Comparison of ENCODE assay signal across 8 mouse cellular contexts in the genomic region with DNA sequence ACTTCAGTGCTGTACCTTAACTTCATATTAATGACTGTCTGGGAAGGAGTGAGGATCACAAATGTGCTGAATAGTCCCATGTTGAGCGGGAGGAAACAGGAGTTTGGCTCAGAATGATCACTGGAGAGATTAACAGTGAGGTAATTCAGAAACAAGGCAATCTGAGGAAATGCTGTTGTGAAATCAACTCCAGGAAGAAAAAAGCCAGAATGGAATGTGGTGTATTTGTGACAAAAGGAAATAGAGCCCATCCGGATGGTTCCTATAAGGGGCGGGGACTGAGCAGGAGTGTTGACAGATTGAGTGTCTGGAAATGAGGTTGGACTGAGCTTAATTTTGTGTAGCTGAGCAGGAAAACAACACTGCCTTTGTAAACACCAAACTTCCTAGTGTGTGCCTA.
A peak's percentile ranks its signal among the peaks of the same experiment; 100 is the strongest.
DNase-seq lines count a peak whose midpoint lies in the region; ATAC-seq and TF ChIP-seq lines count a peak whose summit lies in the region.
"Had no signal": no experiment of that assay in that cellular context is flagged by ENCODE, and none has a peak within 500 bp of the region (broad histone marks: within the 10 kb centered on the region; RNA-seq: fewer than 3 reads in every experiment).

No protein-coding gene starts in this region.

- peak overlapping the region; percentile 68; the same call in 1 of the 2 replicates for H3K27ac ChIP-seq in lung, embryonic 14.5 days (ENCODE audit: low read depth)
- H3K27ac ChIP-seq: hindbrain, postnatal 0 days had no signal

- H3K4me3 ChIP-seq in lung, embryonic 14.5 days (ENCODE audit: low read depth, low read length), result no peak overlapping the region

- no peak overlapping the region for H3K9ac ChIP-seq in lung, embryonic 14.5 days

- 27% methylated on average over 3 of the region's 3 CpGs for WGBS in lung, embryonic 14.5 days

- H3K4me2 ChIP-seq in lung, embryonic 14.5 days, result no peak overlapping the region

- peak; percentile 65 for ATAC-seq in lung, embryonic 14.5 days (ENCODE audit: insufficient read depth)
- ATAC-seq: hindbrain, postnatal 0 days had no signal

- no peak for TF ChIP-seq CTCF in lung, embryonic 14.5 days (IDR thresholded peaks at IDR 0.05; ENCODE audit: low read depth)

- peak; percentile 90 for DNase-seq in 416B (ENCODE audit: low read depth)
- DNase-seq in Muller cell, postnatal 12 days (ENCODE audit: inconsistent ontology term), result peak; percentile 62
- DNase-seq in heart, postnatal 25 days (ENCODE audit: low spot score), result peak; percentile 31
- peak; percentile 88 for DNase-seq in lung, embryonic 14.5 days
- no peak for DNase-seq in frontal cortex, postnatal 25 days (ENCODE audit: low spot score in 2 of 2)
- no peak for DNase-seq in cerebellum, postnatal 4 days (ENCODE audit: low spot score in 2 of 2)
- DNase-seq in layer of hippocampus, postnatal 14 days (ENCODE audit: low spot score in 2 of 2), result no peak

- peaks cover 10% of the 10 kb centered on the region for H3K4me1 ChIP-seq in lung, embryonic 14.5 days (ENCODE audit: insufficient read depth)

- peaks cover 4% of the 10 kb centered on the region; the same call in 1 of the 2 replicates for H3K9me3 ChIP-seq in lung, embryonic 14.5 days (ENCODE audit: low read depth, low read length)

- intact Hi-C loops in heart, postnatal 25 days (cut with DNase I), result loop anchor here (5.0 kb wide), 1 partner anchor 88 kb away; no protein-coding TSS in a partner anchor

- H3K36me3 ChIP-seq in lung, embryonic 14.5 days (ENCODE audit: insufficient read depth), result no peaks in the 10 kb centered on the region

- no peaks in the 10 kb centered on the region for H3K27me3 ChIP-seq in lung, embryonic 14.5 days (ENCODE audit: insufficient read depth, low read length)

Comparison
In these comparisons a context has a peak if more than half of its experiments do, and no peak if none do; other contexts are left out.
1. DNase-seq: peak in 416B (single experiment), Muller cell, postnatal 12 days (single experiment), heart, postnatal 25 days (single experiment) and lung, embryonic 14.5 days (single experiment); none in frontal cortex, postnatal 25 days (0 of 2), cerebellum, postnatal 4 days (0 of 2) and layer of hippocampus, postnatal 14 days (0 of 2).